Mouse (Mus musculus) heart, postnatal 0 days (tissue): Measurements from ENCODE around the gene Gabarapl1. TPM values are rescaled to one million over a fixed set of nuclear protein-coding genes. Genes with fewer than 3 reads are reported as not detected.
A peak's percentile ranks its signal among the peaks of the same experiment; 100 is the strongest.

Source experiments
- ATAC-seq: fragments of 200-750 bp; cut with Nextera tagmentation; 2 replicates; pipeline ENCODE4 v1.8.0; 2017; ENCODE audit warnings: low read depth, moderate number of reproducible peaks, moderate library complexity; ENCODE audit not compliant: insufficient read depth
- DNase-seq: peaks from one replicate; pipeline ENCODE4 v3.0.0-alpha.2; 2016; ENCODE audit warnings: low spot score
- H3K27ac ChIP-seq: fragments of 300-500 bp; sonication (generic); 2 replicates; pipeline ENCODE4 v1.5.1; 2014; ENCODE audit warnings: low read depth, mild to moderate bottlenecking
- H3K27me3 ChIP-seq: fragments of 300-500 bp; sonication (generic); 2 replicates; pipeline ENCODE4 v1.6.1; 2014; ENCODE audit warnings: low read length, mixed read lengths; ENCODE audit not compliant: control insufficient read depth, insufficient read depth
- H3K36me3 ChIP-seq: fragments of 300-500 bp; sonication (generic); replicated peaks from 2 replicates; pipeline ENCODE4 v1.6.1; 2014; ENCODE audit warnings: low read length, mixed read lengths; ENCODE audit not compliant: control insufficient read depth, insufficient read depth
- H3K4me1 ChIP-seq: fragments of 300-500 bp; sonication (generic); 2 replicates; pipeline ENCODE4 v1.6.1; 2014; ENCODE audit warnings: antibody characterized with exemption; ENCODE audit not compliant: control insufficient read depth, insufficient read depth
- H3K4me2 ChIP-seq: fragments of 300-500 bp; sonication (generic); 2 replicates; pipeline ENCODE4 v1.6.1; 2014; ENCODE audit warnings: low read depth, mild to moderate bottlenecking, low read length, moderate library complexity
- H3K4me3 ChIP-seq: fragments of 300-500 bp; sonication (generic); 2 replicates; pipeline ENCODE4 v1.5.1; 2014; ENCODE audit warnings: low read depth, low read length
- H3K9ac ChIP-seq: fragments of 300-500 bp; sonication (generic); replicated peaks from 2 replicates; pipeline ENCODE4 v1.6.1; 2014; ENCODE audit warnings: low read depth, low read length, mixed read lengths
- H3K9me3 ChIP-seq: fragments of 300-500 bp; sonication (generic); replicated peaks from 2 replicates; pipeline ENCODE4 v1.6.1; 2016; ENCODE audit warnings: low read length; ENCODE audit not compliant: control insufficient read depth
- CTCF ChIP-seq: IDR thresholded peaks from 2 replicates; pipeline ENCODE4 v1.5.1; 2016; ENCODE audit warnings: antibody characterized with exemption, control low read depth, low read depth
- EP300 ChIP-seq: IDR thresholded peaks from 2 replicates; pipeline ENCODE4 v1.6.1; 2016; ENCODE audit warnings: antibody characterized with exemption, low read depth
- WGBS: fragments of 180-500 bp; shearing (Covaris S2); extraction: QIAGEN DNeasy Blood & Tissue Kit; methylation state at CpG from one replicate; pipeline ENCODE4 v1.1.7; 2014; 5-methylcytosine and 5-hydroxymethylcytosine counted together
- polyA plus RNA-seq: library from polyadenylated mRNA; unstranded; fragments of >200 nt; fragmentation: Nextera tagmentation; extraction: Ambion mirVana; gene quantifications from 2 replicates; pipeline ENCODE4 v1.2.1, GENCODE M21; 2015
- total RNA-seq: library from RNA; depleted of rRNA; stranded (reverse); fragments of >200 nt; gene quantifications from 2 replicates; pipeline ENCODE4 v1.2.3, GENCODE M21; 2014; ENCODE audit warnings: low replicate concordance

The Gabarapl1 gene
- total and polyA plus RNA-seq, 2 experiments from 2014 or later, result 41.8 to 73.2 TPM

GRCm38 (mm10) chr6:129530261-129530660 lies 2.7 kb upstream of the Gabarapl1 start:
- peaks cover 19% of the 10 kb centered on the region for H3K4me1 ChIP-seq
- ATAC-seq (no peak), DNase-seq (no peak)
- no peaks in the 10 kb centered on the region for H3K27me3 ChIP-seq
- H3K36me3 ChIP-seq, result no peaks in the 10 kb centered on the region
- no peak overlapping the region for H3K9ac ChIP-seq
- no peak overlapping the region for H3K4me2 ChIP-seq
- no peak for TF ChIP-seq CTCF
- no peak for TF ChIP-seq EP300
- no peaks in the 10 kb centered on the region for H3K9me3 ChIP-seq
- no peak overlapping the region for H3K4me3 ChIP-seq
- no peak overlapping the region for H3K27ac ChIP-seq

- Histone ChIP-seq H3K9ac (peak overlapping the region; percentile 84), H3K27ac (peak overlapping the region; percentile 84), H3K27me3 (no peaks in the 10 kb centered on the region), H3K4me3 (peak overlapping the region; percentile 88), H3K4me1 (peaks cover 26% of the 10 kb centered on the region), H3K36me3 (peaks cover 7% of the 10 kb centered on the region; the same call in 1 of the 2 replicates), H3K4me2 (peak overlapping the region; percentile 74), H3K9me3 (no peaks in the 10 kb centered on the region)
- peak; percentile 71 for ATAC-seq
- peak; percentile 71 for DNase-seq
- TF ChIP-seq CTCF (0 out of 2 replicates have a peak, but pooled peaks have one; percentile 2), EP300 (no peak)
- 22% methylated on average over 7 of the region's 7 CpGs for WGBS
Measured at GRCm38 (mm10) chr6:129532556-129532941, 411 bp upstream of the Gabarapl1 start.

- Histone ChIP-seq H3K9ac (peak overlapping the region; percentile 84), H3K9me3 (no peaks in the 10 kb centered on the region), H3K4me2 (peak overlapping the region; percentile 74), H3K36me3 (peaks cover 22% of the 10 kb centered on the region), H3K27ac (peak overlapping the region; percentile 84), H3K4me1 (peaks cover 26% of the 10 kb centered on the region), H3K27me3 (no peaks in the 10 kb centered on the region), H3K4me3 (peak overlapping the region; percentile 88)
- TF ChIP-seq EP300, result no peak
- TF ChIP-seq CTCF, result no peak
- WGBS, result 10% methylated on average over 9 of the region's 9 CpGs
- ATAC-seq (no peak), DNase-seq (peak; percentile 31)
Measured at GRCm38 (mm10) chr6:129534057-129534456, 1.1 kb downstream of the Gabarapl1 start.

DNA sequence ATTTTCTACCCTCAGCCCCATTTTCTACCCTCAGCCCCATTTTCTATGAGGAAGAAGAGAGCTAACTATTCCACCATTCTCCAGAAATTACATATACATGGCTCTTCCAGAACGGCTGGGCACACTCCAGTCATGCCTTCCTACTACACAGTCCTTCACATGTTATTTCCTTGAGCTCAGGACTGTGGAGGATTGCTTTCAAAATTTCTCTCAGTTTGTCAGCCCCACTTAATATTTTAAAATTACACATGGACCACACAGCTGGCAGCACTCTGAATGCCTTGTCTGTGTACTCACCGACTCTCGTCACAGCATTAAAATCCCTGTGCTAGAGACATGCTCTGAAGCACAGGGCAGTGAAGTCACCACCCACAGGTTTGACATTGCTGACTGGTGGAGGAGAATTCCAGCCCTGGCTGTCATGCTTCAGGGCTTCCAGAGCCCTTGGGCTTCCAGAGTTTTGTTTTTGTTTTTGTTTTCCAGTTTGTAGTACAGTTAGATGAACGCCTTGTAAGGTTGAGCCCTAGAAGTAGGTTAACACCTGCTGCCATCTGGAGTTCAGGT lies 1.7 kb downstream of the Gabarapl1 start:
- Histone ChIP-seq H3K36me3 (peaks cover 28% of the 10 kb centered on the region), H3K4me1 (peaks cover 26% of the 10 kb centered on the region), H3K27me3 (no peaks in the 10 kb centered on the region), H3K9ac (0 out of 2 replicates have a peak overlapping the region, but pooled peaks have one; percentile 20), H3K27ac (peak overlapping the region; percentile 84; the same call in 1 of the 2 replicates), H3K4me3 (peak overlapping the region; percentile 88), H3K4me2 (peak overlapping the region; percentile 74), H3K9me3 (no peaks in the 10 kb centered on the region)
- no peak for TF ChIP-seq CTCF
- TF ChIP-seq EP300, result no peak
- 34% methylated on average over 4 of the region's 4 CpGs for WGBS
- peak; percentile 35; the same call in 1 of the 2 replicates for ATAC-seq
- DNase-seq, result no peak

GRCm38 (mm10) chr6:129535723-129536122 lies 2.8 kb downstream of the Gabarapl1 start:
- 29% methylated on average over 4 of the region's 4 CpGs for WGBS
- H3K4me2 ChIP-seq, result peak overlapping the region; percentile 74
- H3K4me1 ChIP-seq, result peaks cover 26% of the 10 kb centered on the region
- no peak overlapping the region for H3K27ac ChIP-seq
- H3K9me3 ChIP-seq, result no peaks in the 10 kb centered on the region
- H3K4me3 ChIP-seq, result no peak overlapping the region
- peaks cover 38% of the 10 kb centered on the region for H3K36me3 ChIP-seq
- no peak for ATAC-seq
- no peak for TF ChIP-seq EP300
- no peak for TF ChIP-seq CTCF
- no peaks in the 10 kb centered on the region for H3K27me3 ChIP-seq
- no peak for DNase-seq
- H3K9ac ChIP-seq, result no peak overlapping the region; the same call in 1 of the 2 replicates

GRCm38 (mm10) chr6:129538555-129538954 lies 5.6 kb downstream of the Gabarapl1 start:
- H3K4me2 ChIP-seq, result no peak overlapping the region
- ATAC-seq (no peak), DNase-seq (no peak)
- WGBS, result 69% methylated on average over 6 of the region's 6 CpGs
- H3K36me3 ChIP-seq, result peaks cover 56% of the 10 kb centered on the region
- H3K9ac ChIP-seq, result no peak overlapping the region
- H3K27me3 ChIP-seq, result no peaks in the 10 kb centered on the region
- H3K4me1 ChIP-seq, result peaks cover 19% of the 10 kb centered on the region
- TF ChIP-seq EP300 (no peak), CTCF (no peak)
- no peak overlapping the region for H3K4me3 ChIP-seq
- no peak overlapping the region for H3K27ac ChIP-seq
- no peaks in the 10 kb centered on the region for H3K9me3 ChIP-seq
